Mouse (Mus musculus) E14TG2a.4 (cell line): ENCODE measurements around the gene Tmprss11f.

Source experiments
- H3K27me3 ChIP-seq: 2 replicates; pipeline ENCODE4 v1.6.1; 2014; ENCODE audit warnings: low read length, control low read depth; ENCODE audit not compliant: insufficient read depth
- H3K36me3 ChIP-seq: 2 replicates; pipeline ENCODE4 v1.6.1; 2014; ENCODE audit warnings: low read length, control low read depth; ENCODE audit not compliant: insufficient read depth
- H3K4me1 ChIP-seq: replicated peaks from 2 replicates; pipeline ENCODE4 v1.6.1; 2014; ENCODE audit warnings: low read depth, low read length, control low read depth
- H3K4me3 ChIP-seq: replicated peaks from 2 replicates; pipeline ENCODE4 v1.5.1; 2014; ENCODE audit warnings: mild to moderate bottlenecking, low read length
- H3K9me3 ChIP-seq: 2 replicates; pipeline ENCODE4 v1.6.1; 2014; ENCODE audit warnings: low read length, control low read depth
- CTCF ChIP-seq: conservative IDR thresholded peaks from 2 replicates; pipeline ENCODE4 v1.5.1; 2014; ENCODE audit warnings: low read length
- NANOG ChIP-seq: IDR thresholded peaks from 2 replicates; pipeline ENCODE4 v1.6.1; 2014; ENCODE audit warnings: borderline replicate concordance, low read length, mixed read lengths
- POU5F1 ChIP-seq: IDR thresholded peaks from 2 replicates; pipeline ENCODE4 v1.6.1; 2014; ENCODE audit warnings: low read length, borderline replicate concordance

Tmprss11f gene

GRCm38 (mm10) chr5:86546693-86547092 is 85.5 kb downstream of the Tmprss11f start:
- no peaks in the 10 kb centered on the region for H3K36me3 ChIP-seq
- H3K4me3 ChIP-seq, result no peak overlapping the region
- H3K4me1 ChIP-seq, result no peaks in the 10 kb centered on the region
- TF ChIP-seq POU5F1 (no peak), CTCF (no peak), NANOG (no peak)
- peaks cover 3% of the 10 kb centered on the region for H3K9me3 ChIP-seq
- H3K27me3 ChIP-seq, result no peaks in the 10 kb centered on the region

GRCm38 (mm10) chr5:86540601-86541000 is 91.6 kb downstream of the Tmprss11f start:
- Histone ChIP-seq H3K4me3 (no peak overlapping the region), H3K27me3 (no peaks in the 10 kb centered on the region), H3K36me3 (no peaks in the 10 kb centered on the region), H3K4me1 (no peaks in the 10 kb centered on the region), H3K9me3 (no peaks in the 10 kb centered on the region)
- no peak for TF ChIP-seq NANOG
- no peak for TF ChIP-seq CTCF
- TF ChIP-seq POU5F1, result no peak

GRCm38 (mm10) chr5:86528725-86529124 is 103.5 kb downstream of the Tmprss11f start:
- Histone ChIP-seq H3K36me3 (no peaks in the 10 kb centered on the region), H3K4me1 (no peaks in the 10 kb centered on the region)
- TF ChIP-seq CTCF (no peak), POU5F1 (no peak), NANOG (no peak)

GRCm38 (mm10) chr5:86518500-86518899 is 113.7 kb downstream of the Tmprss11f start, which contains the start of gene Tmprss11g:
TSS of gene Tmprss11g (minus strand) at chr5:86518600.
- Histone ChIP-seq H3K4me1 (no peaks in the 10 kb centered on the region), H3K27me3 (no peaks in the 10 kb centered on the region), H3K36me3 (no peaks in the 10 kb centered on the region), H3K4me3 (no peak within 1 kb of the TSS), H3K9me3 (no peaks in the 10 kb centered on the region)
- TF ChIP-seq NANOG, result no peak
- TF ChIP-seq CTCF, result no peak
- TF ChIP-seq POU5F1, result no peak

More at GRCm38 (mm10) chr5:86528725-86529124, 103.5 kb downstream of the Tmprss11f start:
- no peaks in the 10 kb centered on the region for H3K9me3 ChIP-seq
- H3K4me3 ChIP-seq, result no peak overlapping the region
- H3K27me3 ChIP-seq, result no peaks in the 10 kb centered on the region

GRCm38 (mm10) chr5:86511538-86511937 is 120.7 kb downstream of the Tmprss11f start:
- TF ChIP-seq CTCF (no peak), POU5F1 (no peak), NANOG (no peak)
- H3K36me3 ChIP-seq, result no peaks in the 10 kb centered on the region
- no peaks in the 10 kb centered on the region for H3K4me1 ChIP-seq
- H3K4me3 ChIP-seq, result no peak overlapping the region
- H3K27me3 ChIP-seq, result no peaks in the 10 kb centered on the region
- H3K9me3 ChIP-seq, result no peaks in the 10 kb centered on the region

GRCm38 (mm10) chr5:86493453-86493852 is 138.8 kb downstream of the Tmprss11f start:
- H3K4me3 ChIP-seq, result no peak overlapping the region
- H3K9me3 ChIP-seq, result no peaks in the 10 kb centered on the region
- H3K27me3 ChIP-seq, result no peaks in the 10 kb centered on the region
- no peaks in the 10 kb centered on the region; the same call in 1 of the 2 replicates for H3K4me1 ChIP-seq
- TF ChIP-seq POU5F1 (no peak), CTCF (no peak), NANOG (no peak)
- no peaks in the 10 kb centered on the region for H3K36me3 ChIP-seq

GRCm38 (mm10) chr5:86482562-86482961 is 149.7 kb downstream of the Tmprss11f start:
- no peaks in the 10 kb centered on the region for H3K27me3 ChIP-seq
- no peak for TF ChIP-seq CTCF
- TF ChIP-seq NANOG, result no peak
- TF ChIP-seq POU5F1, result no peak
- no peaks in the 10 kb centered on the region for H3K4me1 ChIP-seq
- H3K4me3 ChIP-seq, result no peak overlapping the region
- H3K9me3 ChIP-seq, result no peaks in the 10 kb centered on the region
- no peaks in the 10 kb centered on the region for H3K36me3 ChIP-seq

- Histone ChIP-seq H3K4me1 (no peaks in the 10 kb centered on the region), H3K9me3 (no peaks in the 10 kb centered on the region), H3K36me3 (no peaks in the 10 kb centered on the region), H3K4me3 (no peak overlapping the region), H3K27me3 (no peaks in the 10 kb centered on the region)
- TF ChIP-seq NANOG, result no peak
- no peak for TF ChIP-seq CTCF
- no peak for TF ChIP-seq POU5F1
Measured at GRCm38 (mm10) chr5:86482031-86482430, 150.2 kb downstream of the Tmprss11f start.

GRCm38 (mm10) chr5:86473859-86474258 is 158.4 kb downstream of the Tmprss11f start:
- H3K4me3 ChIP-seq, result no peak overlapping the region
- H3K36me3 ChIP-seq, result no peaks in the 10 kb centered on the region
- no peaks in the 10 kb centered on the region for H3K4me1 ChIP-seq
- no peaks in the 10 kb centered on the region for H3K9me3 ChIP-seq
- TF ChIP-seq CTCF, result no peak
- no peak for TF ChIP-seq POU5F1
- TF ChIP-seq NANOG, result no peak
- no peaks in the 10 kb centered on the region for H3K27me3 ChIP-seq
